Mouse (Mus musculus) liver, adult 10 weeks (tissue): ENCODE data around the gene Zfp111. TPM values are rescaled to one million over a fixed set of nuclear protein-coding genes. Genes with fewer than 3 reads are reported as not detected.

Experiments
- polyA plus RNA-seq: library from polyadenylated mRNA; stranded (reverse); fragments of 350-450 nt; fragmentation: Illumina TruSeq; extraction: RNeasy Lipid Tissue Mini Kit (QIAGEN cat#74804); gene quantifications from one replicate; pipeline ENCODE4 v1.2.3, GENCODE M21; 2014; ENCODE audit warnings: low read depth, low replicate concordance

The Zfp111 gene
- polyA plus RNA-seq: 1.5 TPM

DNA sequence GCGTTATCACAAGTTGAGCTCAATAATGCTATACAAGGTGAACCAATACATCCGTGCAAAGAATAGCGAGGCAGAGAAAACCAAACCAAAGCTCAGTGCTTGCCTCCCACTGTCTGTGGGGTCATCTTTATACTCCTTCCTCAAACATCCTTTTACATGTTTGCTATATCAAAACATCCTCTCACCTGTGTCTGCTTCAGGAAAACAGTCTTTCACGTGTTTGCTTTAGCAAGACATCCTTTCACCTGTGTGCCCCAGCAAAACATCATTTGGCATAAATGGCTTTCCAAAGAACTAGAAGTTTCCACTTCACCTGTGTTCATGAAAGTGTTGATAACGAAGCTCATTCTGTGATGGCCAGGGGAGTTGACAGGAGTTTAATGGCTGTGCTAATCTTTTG lies at the start of gene Zfp111:
TSS of gene Zfp111 (minus strand) at position 101 of the 400 bp plus-strand sequence.

DNA sequence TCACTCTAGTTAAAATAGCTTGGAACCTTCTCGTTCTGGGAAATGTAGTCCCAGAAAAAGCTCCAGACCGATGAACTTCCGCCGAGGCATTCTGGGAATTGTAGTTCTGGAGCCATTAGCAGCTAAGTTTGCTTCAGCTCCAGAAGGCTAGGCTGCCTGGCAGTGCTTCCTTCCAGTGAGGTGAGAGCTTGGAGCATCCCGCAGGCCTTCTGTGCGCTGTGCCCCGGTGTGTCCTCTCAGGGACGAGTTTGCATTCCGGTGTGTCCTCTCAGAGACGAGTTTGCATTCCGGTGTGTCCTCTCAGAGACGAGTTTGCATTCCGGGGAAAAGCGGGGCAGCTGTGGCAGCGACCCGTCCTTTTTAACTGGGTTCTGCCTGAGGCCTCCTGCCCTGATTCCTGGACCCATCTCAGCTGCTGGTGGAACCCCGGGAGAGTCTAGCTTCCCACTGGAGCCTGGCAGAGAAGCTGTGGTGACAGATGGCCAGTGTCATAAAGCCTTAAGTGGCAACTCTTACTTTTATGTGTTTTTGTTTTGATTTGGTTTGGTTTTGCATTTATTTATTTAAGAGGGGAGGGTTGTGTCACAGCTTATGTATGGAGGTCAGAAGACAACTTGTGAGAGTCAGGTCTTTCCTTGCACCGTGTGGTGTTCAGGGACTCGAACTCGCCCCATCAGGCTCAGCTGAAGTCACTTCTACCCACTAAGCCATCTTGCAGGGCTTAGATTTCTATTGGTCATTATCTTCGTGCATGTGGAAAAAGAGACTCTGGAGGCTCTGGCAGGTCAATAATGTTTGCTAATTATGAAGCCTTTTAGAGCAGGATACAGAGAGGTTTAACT lies 43.6 kb upstream of the Zfp111 start, which contains the start of gene Zfp108:
TSS of gene Zfp108 (plus strand) at position 162 of the 842 bp plus-strand sequence.

DNA sequence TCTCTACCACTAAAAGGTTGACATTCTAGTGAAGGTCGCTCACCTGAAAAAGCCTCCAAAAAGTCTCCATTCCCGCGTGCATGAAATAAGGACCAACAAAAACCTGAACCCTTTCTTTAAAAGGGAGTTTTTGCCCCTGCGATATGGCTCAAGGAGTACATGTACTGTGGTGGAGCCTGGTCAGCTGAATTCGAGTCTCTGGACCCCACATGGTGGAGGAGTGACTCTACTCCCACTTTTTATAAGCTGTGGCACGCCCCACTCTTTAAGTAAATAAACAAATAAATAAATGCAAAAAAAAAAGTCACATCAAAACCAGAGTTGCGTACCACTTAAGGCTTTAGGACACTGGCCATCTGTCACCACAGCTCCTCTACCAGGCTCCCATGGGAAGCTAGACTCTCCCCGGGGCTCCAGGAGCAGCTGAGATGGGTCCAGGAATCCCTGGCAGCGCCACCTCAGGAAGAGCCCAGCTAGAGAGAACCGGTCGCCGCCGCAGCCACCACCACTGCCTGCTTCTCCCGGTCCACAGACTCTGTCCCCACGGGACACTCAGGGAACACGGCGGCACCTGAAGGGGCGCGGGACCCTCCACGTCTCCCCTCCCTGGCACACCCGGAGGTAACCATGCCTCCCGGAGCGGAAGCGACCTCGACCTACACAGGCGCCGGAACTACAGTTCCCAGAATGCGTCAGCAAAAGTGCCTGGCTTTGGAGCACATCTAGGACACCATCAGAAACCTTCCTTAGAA lies 26.0 kb upstream of the Zfp111 start, which contains the start of gene Zfp109:
TSS of gene Zfp109 (minus strand) at position 521 of the 752 bp plus-strand sequence.

DNA sequence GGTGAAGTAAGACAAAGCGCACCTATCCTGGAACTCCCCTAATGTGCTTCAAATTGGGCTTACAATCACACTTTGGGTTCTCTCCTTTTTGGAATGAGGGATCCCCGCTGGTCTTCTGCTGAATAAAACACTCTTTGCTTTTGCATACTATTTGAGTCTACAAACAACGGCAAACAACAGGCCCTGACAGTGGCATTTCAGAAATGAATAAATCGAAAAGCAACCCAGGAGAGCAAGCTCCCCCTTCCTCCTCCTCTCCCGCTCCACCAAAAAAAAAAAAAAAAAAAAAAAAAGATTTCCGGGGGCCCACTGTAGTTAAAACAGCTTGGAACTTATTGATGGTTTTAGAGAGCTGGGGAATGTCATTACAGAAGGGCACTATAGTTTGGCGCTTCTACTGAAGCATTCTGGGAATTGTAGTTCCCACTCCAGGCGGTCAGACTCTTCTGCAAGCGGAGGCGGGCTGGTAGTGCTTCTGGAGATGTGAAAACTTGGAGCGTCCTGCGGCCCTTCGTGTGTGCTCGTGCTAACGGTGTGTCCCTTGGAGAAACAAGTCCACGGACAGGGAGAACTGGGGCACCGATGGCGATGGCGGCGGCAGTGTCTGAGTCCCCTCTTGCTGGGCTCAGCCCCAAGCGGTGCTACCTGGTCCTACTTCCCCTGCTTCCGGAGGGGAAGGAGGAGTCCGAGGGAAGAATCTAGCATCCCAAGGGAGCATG lies 36.5 kb downstream of the Zfp111 start, which contains the start of gene Zfp114:
TSS of gene Zfp114 (plus strand) at position 443 of the 719 bp plus-strand sequence.

Other genes starting within 250 kb of the Zfp111 start
- not detected for gene Vmn1r181, start 236.8 kb downstream of the Zfp111 start, polyA plus RNA-seq
- gene V1rd19, start 209.8 kb downstream of the Zfp111 start, polyA plus RNA-seq: not detected
- gene Vmn1r183, start 158.2 kb downstream of the Zfp111 start, polyA plus RNA-seq: not detected
- 5.3 TPM for gene Zfp180, start 129.5 kb downstream of the Zfp111 start, polyA plus RNA-seq
- 0.77 TPM for gene Zfp112, start 99.1 kb downstream of the Zfp111 start, polyA plus RNA-seq
- 3.6 TPM for gene Zfp235, start 77.3 kb downstream of the Zfp111 start, polyA plus RNA-seq
- gene Zfp114, start 36.4 kb downstream of the Zfp111 start, polyA plus RNA-seq: 0.11 TPM
- 1.2 TPM for gene Zfp109, start 26.1 kb upstream of the Zfp111 start, polyA plus RNA-seq
- gene Zfp108, start 43.4 kb upstream of the Zfp111 start, polyA plus RNA-seq: 1.1 TPM
- gene Zfp93, start 59.0 kb upstream of the Zfp111 start, polyA plus RNA-seq: 1.4 TPM
- gene Zfp61, start 89.8 kb upstream of the Zfp111 start, polyA plus RNA-seq: not detected
- 0.87 TPM for gene Zfp94, start 105.2 kb upstream of the Zfp111 start, polyA plus RNA-seq
- gene Tescl, start 122.5 kb upstream of the Zfp111 start, polyA plus RNA-seq: not detected
- gene Lypd5, start 137.8 kb upstream of the Zfp111 start, polyA plus RNA-seq: not detected
- gene Kcnn4, start 158.8 kb upstream of the Zfp111 start, polyA plus RNA-seq: not detected
- gene Smg9, start 188.2 kb upstream of the Zfp111 start, polyA plus RNA-seq: 0.21 TPM
- not detected for gene Irgc1, start 240.9 kb upstream of the Zfp111 start, polyA plus RNA-seq